Mouse (Mus musculus) heart, postnatal 0 days (tissue): ENCODE measurements around the gene Catsper2. TPM values are rescaled to one million over a fixed set of nuclear protein-coding genes. Genes with fewer than 3 reads are reported as not detected.

Source experiments
- ATAC-seq: fragments of 200-750 bp; cut with Nextera tagmentation; 2 replicates; pipeline ENCODE4 v1.8.0; 2017; ENCODE audit warnings: low read depth, moderate number of reproducible peaks, moderate library complexity; ENCODE audit not compliant: insufficient read depth
- DNase-seq: peaks from one replicate; pipeline ENCODE4 v3.0.0-alpha.2; 2016; ENCODE audit warnings: low spot score
- H3K27ac ChIP-seq: fragments of 300-500 bp; sonication (generic); 2 replicates; pipeline ENCODE4 v1.5.1; 2014; ENCODE audit warnings: low read depth, mild to moderate bottlenecking
- H3K27me3 ChIP-seq: fragments of 300-500 bp; sonication (generic); 2 replicates; pipeline ENCODE4 v1.6.1; 2014; ENCODE audit warnings: low read length, mixed read lengths; ENCODE audit not compliant: control insufficient read depth, insufficient read depth
- H3K36me3 ChIP-seq: fragments of 300-500 bp; sonication (generic); replicated peaks from 2 replicates; pipeline ENCODE4 v1.6.1; 2014; ENCODE audit warnings: low read length, mixed read lengths; ENCODE audit not compliant: control insufficient read depth, insufficient read depth
- H3K4me1 ChIP-seq: fragments of 300-500 bp; sonication (generic); 2 replicates; pipeline ENCODE4 v1.6.1; 2014; ENCODE audit warnings: antibody characterized with exemption; ENCODE audit not compliant: control insufficient read depth, insufficient read depth
- H3K4me2 ChIP-seq: fragments of 300-500 bp; sonication (generic); 2 replicates; pipeline ENCODE4 v1.6.1; 2014; ENCODE audit warnings: low read depth, mild to moderate bottlenecking, low read length, moderate library complexity
- H3K4me3 ChIP-seq: fragments of 300-500 bp; sonication (generic); 2 replicates; pipeline ENCODE4 v1.5.1; 2014; ENCODE audit warnings: low read depth, low read length
- H3K9ac ChIP-seq: fragments of 300-500 bp; sonication (generic); replicated peaks from 2 replicates; pipeline ENCODE4 v1.6.1; 2014; ENCODE audit warnings: low read depth, low read length, mixed read lengths
- H3K9me3 ChIP-seq: fragments of 300-500 bp; sonication (generic); replicated peaks from 2 replicates; pipeline ENCODE4 v1.6.1; 2016; ENCODE audit warnings: low read length; ENCODE audit not compliant: control insufficient read depth
- CTCF ChIP-seq: IDR thresholded peaks from 2 replicates; pipeline ENCODE4 v1.5.1; 2016; ENCODE audit warnings: antibody characterized with exemption, control low read depth, low read depth
- EP300 ChIP-seq: IDR thresholded peaks from 2 replicates; pipeline ENCODE4 v1.6.1; 2016; ENCODE audit warnings: antibody characterized with exemption, low read depth
- WGBS: fragments of 180-500 bp; shearing (Covaris S2); extraction: QIAGEN DNeasy Blood & Tissue Kit; methylation state at CpG from one replicate; pipeline ENCODE4 v1.1.7; 2014; 5-methylcytosine and 5-hydroxymethylcytosine counted together
- polyA plus RNA-seq: library from polyadenylated mRNA; unstranded; fragments of >200 nt; fragmentation: Nextera tagmentation; extraction: Ambion mirVana; gene quantifications from 2 replicates; pipeline ENCODE4 v1.2.1, GENCODE M21; 2015
- total RNA-seq: library from RNA; depleted of rRNA; stranded (reverse); fragments of >200 nt; gene quantifications from 2 replicates; pipeline ENCODE4 v1.2.3, GENCODE M21; 2014; ENCODE audit warnings: low replicate concordance

Gene Catsper2
- total and polyA plus RNA-seq, 2 experiments from 2014 or later: 3.7 to 5.2 TPM

GRCm38 (mm10) chr2:121374766-121375165 lies 38.8 kb downstream of the Catsper2 start:
- Histone ChIP-seq H3K27ac (no peak overlapping the region), H3K4me2 (no peak overlapping the region), H3K9me3 (no peaks in the 10 kb centered on the region), H3K27me3 (0 out of 2 replicates have a peak, but pooled peaks cover 4% of the 10 kb centered on the region), H3K4me3 (no peak overlapping the region), H3K4me1 (no peaks in the 10 kb centered on the region), H3K36me3 (no peaks in the 10 kb centered on the region), H3K9ac (no peak overlapping the region)
- no peak for TF ChIP-seq EP300
- TF ChIP-seq CTCF: no peak
- ATAC-seq (no peak), DNase-seq (no peak)
- WGBS: 38% methylated on average over 2 of the region's 2 CpGs

- TF ChIP-seq EP300: no peak
- TF ChIP-seq CTCF: no peak
- no peak for DNase-seq
- no peaks in the 10 kb centered on the region for H3K4me1 ChIP-seq
- WGBS: 39% methylated on average over 3 of the region's 3 CpGs
- H3K9me3 ChIP-seq: no peaks in the 10 kb centered on the region
- H3K4me2 ChIP-seq: no peak overlapping the region
- no peak for ATAC-seq
- no peak overlapping the region for H3K4me3 ChIP-seq
- H3K27ac ChIP-seq: no peak overlapping the region
- 0 out of 2 replicates have a peak, but pooled peaks cover 4% of the 10 kb centered on the region for H3K27me3 ChIP-seq
- H3K9ac ChIP-seq: no peak overlapping the region
- H3K36me3 ChIP-seq: no peaks in the 10 kb centered on the region
These were observed 41.3 kb downstream of the Catsper2 start for GRCm38 (mm10) chr2:121372266-121372665.

GRCm38 (mm10) chr2:121370921-121371320 lies 42.7 kb downstream of the Catsper2 start:
- Histone ChIP-seq H3K4me3 (no peak overlapping the region), H3K9ac (no peak overlapping the region), H3K9me3 (no peaks in the 10 kb centered on the region), H3K36me3 (no peaks in the 10 kb centered on the region), H3K4me2 (no peak overlapping the region), H3K4me1 (no peaks in the 10 kb centered on the region), H3K27ac (no peak overlapping the region), H3K27me3 (no peaks in the 10 kb centered on the region)
- DNase-seq: no peak
- 76% methylated on average over 5 of the region's 5 CpGs for WGBS
- TF ChIP-seq EP300 (no peak), CTCF (no peak)
- ATAC-seq: no peak

GRCm38 (mm10) chr2:121368831-121369230 lies 44.8 kb downstream of the Catsper2 start:
- TF ChIP-seq CTCF (no peak), EP300 (no peak)
- no peak overlapping the region for H3K9ac ChIP-seq
- no peak for DNase-seq
- H3K4me2 ChIP-seq: no peak overlapping the region
- no peaks in the 10 kb centered on the region for H3K27me3 ChIP-seq
- no peak overlapping the region for H3K4me3 ChIP-seq
- no peaks in the 10 kb centered on the region for H3K4me1 ChIP-seq
- no peak overlapping the region for H3K27ac ChIP-seq
- 76% methylated on average over 2 of the region's 2 CpGs for WGBS
- H3K9me3 ChIP-seq: no peaks in the 10 kb centered on the region
- ATAC-seq: no peak
- H3K36me3 ChIP-seq: no peaks in the 10 kb centered on the region

GRCm38 (mm10) chr2:121363656-121364055 lies 49.9 kb downstream of the Catsper2 start:
- ATAC-seq: no peak
- no peak overlapping the region for H3K4me3 ChIP-seq
- DNase-seq: no peak
- H3K4me1 ChIP-seq: no peaks in the 10 kb centered on the region
- H3K9me3 ChIP-seq: no peaks in the 10 kb centered on the region
- 67% methylated on average over 3 of the region's 3 CpGs for WGBS
- H3K27ac ChIP-seq: no peak overlapping the region
- H3K36me3 ChIP-seq: no peaks in the 10 kb centered on the region
- peaks cover 13% of the 10 kb centered on the region for H3K27me3 ChIP-seq
- no peak for TF ChIP-seq CTCF
- TF ChIP-seq EP300: no peak
- no peak overlapping the region for H3K4me2 ChIP-seq
- no peak overlapping the region for H3K9ac ChIP-seq

GRCm38 (mm10) chr2:121359461-121359860 lies 54.1 kb downstream of the Catsper2 start:
- Histone ChIP-seq H3K27ac (no peak overlapping the region), H3K36me3 (no peaks in the 10 kb centered on the region), H3K4me3 (no peak overlapping the region), H3K27me3 (peaks cover 36% of the 10 kb centered on the region), H3K9ac (no peak overlapping the region), H3K4me2 (no peak overlapping the region), H3K9me3 (no peaks in the 10 kb centered on the region), H3K4me1 (no peaks in the 10 kb centered on the region)
- no peak for DNase-seq
- TF ChIP-seq EP300 (no peak), CTCF (no peak)
- WGBS: 60% methylated on average over 4 of the region's 4 CpGs
- no peak for ATAC-seq
